Mouse (Mus musculus) retina, postnatal 1 day (tissue): Measurements from ENCODE around the gene Stub1.
"Not testable (repeated sequence)": the region's sequence is repeated elsewhere in the genome, so short reads cannot be mapped to it uniquely, and the experiment has no call there.

Source experiments
- DNase-seq: peaks from one replicate; pipeline ENCODE4 v3.0.0-alpha.2; 2012

Gene Stub1

GRCm38 (mm10) chr17:25817662-25818061 lies 15.5 kb downstream of the Stub1 start:
- DNase-seq = no peak

GRCm38 (mm10) chr17:25813471-25813870 lies 19.7 kb downstream of the Stub1 start:
- DNase-seq = peak; percentile 87

GRCm38 (mm10) chr17:25810890-25811289 lies 22.3 kb downstream of the Stub1 start:
- no peak for DNase-seq

- peak; percentile 72 for DNase-seq
Measured at GRCm38 (mm10) chr17:25809606-25810340, 23.4 kb downstream of the Stub1 start.

- peak; percentile 95 for DNase-seq
Measured at GRCm38 (mm10) chr17:25808789-25809605, 24.2 kb downstream of the Stub1 start, which contains the start of gene Fbxl16. Gene Fbxl16, plus strand, starts transcription at chr17:25809085.

- DNase-seq = no peak
Measured at GRCm38 (mm10) chr17:25808028-25808427, 25.2 kb downstream of the Stub1 start.

GRCm38 (mm10) chr17:25807452-25807851 lies 25.8 kb downstream of the Stub1 start:
- DNase-seq = not testable (repeated sequence)

GRCm38 (mm10) chr17:25806507-25806906 lies 26.7 kb downstream of the Stub1 start:
- no peak for DNase-seq

- peak; percentile 96 for DNase-seq
Measured at GRCm38 (mm10) chr17:25802825-25803517, 30.2 kb downstream of the Stub1 start.

GRCm38 (mm10) chr17:25801029-25801428 lies 32.2 kb downstream of the Stub1 start:
- DNase-seq = peak; percentile 91

GRCm38 (mm10) chr17:25796951-25797369 lies 36.2 kb downstream of the Stub1 start, which contains the start of gene Metrn:
Gene Metrn, minus strand, starts transcription at chr17:25797136.
- DNase-seq = peak; percentile 95

- no peak for DNase-seq
Measured at GRCm38 (mm10) chr17:25796211-25796771, 36.9 kb downstream of the Stub1 start.

GRCm38 (mm10) chr17:25795609-25796092 lies 37.6 kb downstream of the Stub1 start, which contains the start of gene AC134908.4:
Gene AC134908.4, minus strand, starts transcription at chr17:25795659.
- DNase-seq = peak; percentile 92

GRCm38 (mm10) chr17:25794998-25795397 lies 38.2 kb downstream of the Stub1 start:
- DNase-seq = no peak

GRCm38 (mm10) chr17:25794197-25794596 lies 39.0 kb downstream of the Stub1 start:
- peak; percentile 62 for DNase-seq

- DNase-seq = peak; percentile 92
Measured at GRCm38 (mm10) chr17:25792615-25793014, 40.6 kb downstream of the Stub1 start, which contains the start of gene Fam173a. Gene Fam173a, minus strand, starts transcription at chr17:25792901.

GRCm38 (mm10) chr17:25791843-25792527 lies 41.2 kb downstream of the Stub1 start:
- peak; percentile 93 for DNase-seq

- DNase-seq = peak; percentile 41
Measured at GRCm38 (mm10) chr17:25791320-25791842, 41.8 kb downstream of the Stub1 start.

GRCm38 (mm10) chr17:25786781-25787504 lies 46.3 kb downstream of the Stub1 start:
- DNase-seq = no peak

GRCm38 (mm10) chr17:25786280-25786679 lies 46.9 kb downstream of the Stub1 start, which contains the start of gene Ccdc78:
Gene Ccdc78, plus strand, starts transcription at chr17:25786580.
- DNase-seq = no peak

GRCm38 (mm10) chr17:25785281-25785745 lies 47.9 kb downstream of the Stub1 start, which contains the start of gene Haghl:
Gene Haghl, minus strand, starts transcription at chr17:25785673.
- peak; percentile 96 for DNase-seq
